Mouse (Mus musculus): ENCODE data around the gene Slpi. TPM values are rescaled to one million over a fixed set of nuclear protein-coding genes. Genes with fewer than 3 reads are reported as not detected.

Gene Slpi
- total RNA-seq (2021) = not detected
- long read RNA-seq, experiment 1 = 0 reads
- long read RNA-seq, experiment 2 = 0 reads

DNA sequence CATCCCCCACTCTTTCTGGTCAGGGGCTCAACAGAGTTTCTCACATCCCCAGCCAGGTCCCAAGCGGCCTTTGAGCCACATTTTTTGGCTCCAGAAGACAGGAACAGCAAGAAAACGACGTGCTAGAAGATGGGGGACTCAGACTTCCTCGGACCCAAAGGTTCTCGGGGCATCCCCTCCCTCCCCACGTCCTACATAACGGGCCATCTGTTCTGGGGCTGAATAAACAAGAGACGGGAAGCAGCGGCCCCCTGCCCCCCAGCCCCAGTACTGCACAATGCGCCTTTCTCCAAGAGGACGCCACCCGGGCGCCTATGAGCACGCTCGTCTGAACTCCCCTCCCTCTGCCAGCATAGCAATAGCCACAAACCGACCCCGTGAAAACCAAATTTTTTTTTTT, at the start of gene Slpi:
Gene Slpi, minus strand, starts transcription at position 76 of the 400 bp plus-strand sequence.
- DNase-seq (ENCODE audit: low spot score in 2 of 2) = peak; percentile 46 to 51
- intact Hi-C loops (cut with DNase I) = loop anchor here (5.0 kb wide), 2 partner anchors 257 to 287 kb away; no protein-coding TSS in a partner anchor

DNA sequence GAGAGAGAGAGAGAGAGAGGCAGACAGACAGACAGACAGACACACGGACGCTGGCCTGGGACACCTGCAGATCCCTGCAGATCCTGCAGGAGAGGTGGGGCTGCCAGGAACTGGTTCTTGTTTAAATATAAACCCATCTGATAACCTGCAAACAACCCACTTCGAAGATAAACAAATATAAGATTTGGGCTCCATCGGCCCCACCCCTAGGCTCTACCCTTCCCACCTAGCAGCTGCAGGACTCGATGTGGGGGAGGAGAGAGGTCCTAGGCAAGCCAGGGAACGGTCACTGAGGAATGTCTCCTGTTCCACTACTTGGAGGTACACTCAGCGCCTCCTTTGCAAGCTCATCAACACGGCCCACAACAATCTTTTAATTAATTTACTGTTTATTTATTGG, 49.4 kb upstream of the Slpi start:
- intact Hi-C loops (cut with DNase I) = no loop called here
- DNase-seq (ENCODE audit: low spot score in 2 of 2) = no peak

DNA sequence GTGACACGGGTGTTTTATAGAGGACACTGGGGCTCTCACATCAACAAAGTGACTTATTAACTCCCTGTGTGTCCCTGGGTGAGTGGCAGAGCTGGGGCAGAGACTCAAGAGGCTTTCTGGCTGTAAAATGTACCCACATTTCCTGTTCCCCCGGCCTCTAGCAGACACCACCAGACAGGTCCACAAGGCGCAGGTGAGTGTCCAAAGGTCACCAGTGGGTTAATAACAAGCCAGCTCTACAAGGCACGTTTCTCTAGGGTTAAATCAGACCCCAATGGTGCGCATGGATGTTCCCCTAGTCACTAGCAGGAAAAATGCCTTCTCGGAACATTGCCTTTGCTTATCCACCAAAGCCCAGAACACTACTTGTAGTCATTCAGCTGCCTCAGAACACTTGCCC, 48.8 kb upstream of the Slpi start:
- intact Hi-C loops (cut with DNase I) = no loop called here
- no peak for DNase-seq (ENCODE audit: low spot score in 2 of 2)

DNA sequence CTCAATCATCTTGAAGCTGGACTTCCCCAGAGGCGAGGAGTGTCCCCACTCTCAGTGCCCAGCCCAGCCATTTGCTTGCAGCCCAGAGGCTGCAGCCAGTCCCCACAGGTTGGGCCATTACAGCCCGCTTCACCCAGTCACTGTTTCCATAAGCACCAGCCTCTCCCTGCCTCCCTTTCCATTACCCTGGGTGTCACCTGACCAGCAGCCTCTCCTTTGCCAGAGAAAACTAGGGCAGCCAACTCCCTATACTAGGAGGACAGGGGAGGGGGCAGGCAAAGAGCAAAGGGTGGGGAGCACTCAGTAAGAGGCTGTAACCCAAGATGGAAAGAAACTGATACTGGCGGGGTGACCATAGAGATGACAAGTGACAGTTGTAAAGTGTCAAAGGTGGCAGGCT, 48.1 kb upstream of the Slpi start:
- no peak for DNase-seq (ENCODE audit: low spot score in 2 of 2)
- intact Hi-C loops (cut with DNase I) = no loop called here

DNA sequence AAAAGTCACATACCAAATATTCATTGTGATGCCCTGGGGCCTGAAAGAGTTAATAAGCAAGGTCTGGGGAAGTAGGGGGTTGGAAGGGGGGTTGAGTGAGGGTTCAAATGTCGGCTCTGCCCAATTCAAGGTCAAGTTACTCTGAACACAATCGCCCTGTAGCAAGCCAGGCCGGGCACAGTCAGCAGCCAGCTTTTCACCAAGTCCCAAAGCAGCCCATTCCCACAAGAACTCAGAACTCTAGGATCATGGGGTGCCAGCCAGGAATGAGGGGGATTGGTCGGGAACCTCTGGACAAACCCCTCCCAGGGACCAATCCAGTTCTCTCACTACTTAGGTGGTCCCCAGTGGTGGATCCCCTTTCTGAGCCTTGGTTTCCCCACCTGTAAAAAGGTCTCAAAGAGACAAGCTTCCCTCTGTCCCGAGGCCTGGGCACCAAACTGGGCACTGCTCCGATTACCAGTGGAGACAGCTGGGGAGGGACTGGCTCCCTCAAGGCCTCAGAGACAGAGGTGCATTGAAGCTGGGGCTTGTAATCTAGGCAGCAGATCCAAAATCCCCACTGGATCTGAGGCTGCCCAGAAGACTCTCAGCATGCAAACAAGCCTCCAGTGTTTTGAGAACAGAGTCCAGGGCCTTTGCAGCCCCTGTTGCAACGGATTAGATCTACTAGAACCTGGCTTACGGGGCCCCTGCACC, 47.5 kb upstream of the Slpi start:
- peak; percentile 21 to 32 for DNase-seq (ENCODE audit: low spot score in 2 of 2)
- intact Hi-C loops (cut with DNase I) = no loop called here

DNA sequence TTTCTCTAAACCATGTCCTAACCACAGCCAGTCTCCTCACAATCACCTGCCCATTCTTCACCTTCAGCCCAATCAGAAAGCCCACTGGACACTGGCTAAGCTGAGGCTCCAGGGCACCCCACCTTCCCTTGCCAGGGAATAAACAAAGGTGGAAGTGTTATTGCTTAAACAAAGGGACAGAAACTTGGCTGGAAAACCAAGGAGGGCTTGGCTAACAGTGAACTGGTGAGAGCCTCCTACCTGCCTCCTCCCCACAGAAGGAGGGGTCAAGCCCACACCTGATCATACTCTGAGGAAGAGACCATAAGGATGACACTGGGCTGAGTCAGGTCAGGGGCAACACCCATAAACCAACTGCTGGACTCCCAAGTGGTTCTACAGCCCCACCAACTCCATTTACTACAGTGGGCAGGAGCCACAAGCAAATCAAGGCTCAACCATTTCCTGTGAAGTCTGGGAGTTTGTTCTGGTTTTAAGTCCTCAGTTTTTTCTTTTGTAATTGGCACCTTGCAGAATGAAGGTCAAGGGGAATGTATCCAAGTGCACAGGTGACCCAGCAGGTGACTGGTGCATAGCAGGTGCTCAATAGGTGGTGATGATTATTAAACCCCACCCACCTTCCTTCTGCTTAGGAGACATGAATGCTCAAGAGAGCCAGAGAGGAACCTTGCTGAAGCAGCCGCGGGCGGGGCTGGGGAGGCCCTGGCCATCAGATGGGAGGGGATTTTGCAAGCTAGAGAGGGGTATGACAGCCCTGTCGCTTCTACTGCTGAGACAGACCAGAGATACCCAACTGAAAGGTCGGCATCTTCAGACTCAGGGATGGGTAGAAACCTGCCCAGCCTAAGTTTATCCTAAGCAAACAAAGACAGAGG, 46.6 kb upstream of the Slpi start:
- intact Hi-C loops (cut with DNase I) = no loop called here
- DNase-seq (ENCODE audit: low spot score in 2 of 2) = no peak

DNA sequence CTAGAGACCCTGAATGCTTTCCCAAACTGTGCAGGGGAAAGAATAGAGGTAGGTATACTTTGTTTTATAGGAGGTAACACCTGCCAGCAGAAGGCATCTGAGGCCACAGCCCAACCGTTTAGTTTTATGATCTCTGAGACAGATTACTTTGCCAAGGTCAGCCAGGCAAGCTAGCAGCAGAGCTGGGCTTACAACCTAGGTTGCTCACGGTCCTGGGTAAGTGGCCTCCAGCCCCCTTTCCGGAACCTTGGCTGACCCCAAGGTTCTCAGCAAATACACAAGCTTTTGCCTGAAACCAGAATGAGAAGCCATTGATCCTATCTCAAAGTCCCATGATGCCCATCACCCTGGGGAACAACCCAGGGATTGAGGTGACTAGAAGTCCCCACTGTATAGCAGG, 45.8 kb upstream of the Slpi start:
- intact Hi-C loops (cut with DNase I) = no loop called here
- DNase-seq (ENCODE audit: low spot score in 2 of 2) = no peak

DNA sequence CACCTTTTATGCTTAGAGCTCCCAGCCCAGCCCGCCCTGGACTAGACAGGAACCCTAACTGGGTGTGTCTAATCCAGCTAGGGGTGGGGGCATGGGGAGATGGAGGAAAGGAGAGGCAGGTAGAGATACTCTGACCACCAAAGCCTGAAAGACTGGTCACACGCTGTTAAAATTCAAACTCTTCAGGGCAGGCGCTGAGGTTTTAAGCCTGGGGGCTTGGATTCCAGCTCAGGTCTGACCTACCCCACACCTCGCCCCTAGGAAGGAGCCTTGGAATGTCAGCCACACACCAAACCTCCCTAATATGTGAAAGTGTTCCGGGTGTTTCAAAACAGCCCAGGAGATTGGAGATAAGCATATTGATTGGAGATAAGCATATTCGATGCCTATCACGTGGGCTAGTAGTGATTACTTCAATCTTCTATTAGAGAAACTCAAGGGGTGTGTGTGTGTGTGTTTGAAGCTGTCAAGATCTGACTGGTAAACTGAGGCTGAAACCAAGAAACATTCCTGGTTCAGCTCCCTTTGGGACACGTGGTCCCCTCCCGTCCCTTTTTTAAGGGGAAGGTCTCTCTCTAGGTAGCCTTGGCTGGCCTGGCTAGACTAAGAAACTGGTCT, 44.5 kb upstream of the Slpi start:
- DNase-seq (ENCODE audit: low spot score in 2 of 2) = no peak

DNA sequence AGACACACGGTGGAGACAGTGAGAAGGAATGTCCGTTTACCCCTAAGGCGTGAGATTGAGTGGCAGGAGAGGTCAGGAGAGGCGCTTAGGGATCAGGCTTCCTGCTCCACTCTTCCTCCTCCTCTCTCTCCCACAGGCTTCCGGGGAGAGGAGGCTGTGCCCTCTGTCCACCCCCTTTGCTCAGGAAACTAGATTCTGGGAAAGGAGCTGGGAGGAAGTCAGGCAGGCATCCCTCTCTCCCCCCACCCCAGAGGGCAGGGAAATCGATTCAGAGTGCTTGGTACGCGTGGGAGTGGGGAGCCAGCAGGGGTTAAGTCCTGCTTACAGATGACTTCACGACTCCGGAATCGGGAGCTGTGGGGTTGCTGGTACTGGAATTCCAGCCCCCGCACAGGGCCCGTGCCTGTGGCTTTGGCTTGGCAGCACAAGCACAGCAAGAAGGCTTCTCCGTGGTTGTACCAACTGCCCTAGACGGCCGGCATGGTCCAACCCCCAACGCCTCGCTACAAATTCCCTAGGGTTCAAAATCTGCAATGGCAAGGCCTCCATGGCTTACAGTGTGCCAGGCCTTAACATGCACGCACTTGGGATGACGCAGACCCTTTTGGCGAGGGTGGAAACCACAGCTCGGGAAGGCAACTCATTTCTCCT, 43.8 kb upstream of the Slpi start:
- intact Hi-C loops (cut with DNase I) = no loop called here

More for the DNA sequence above, 44.5 kb upstream of the Slpi start:
- intact Hi-C loops (cut with DNase I) = no loop called here

DNA sequence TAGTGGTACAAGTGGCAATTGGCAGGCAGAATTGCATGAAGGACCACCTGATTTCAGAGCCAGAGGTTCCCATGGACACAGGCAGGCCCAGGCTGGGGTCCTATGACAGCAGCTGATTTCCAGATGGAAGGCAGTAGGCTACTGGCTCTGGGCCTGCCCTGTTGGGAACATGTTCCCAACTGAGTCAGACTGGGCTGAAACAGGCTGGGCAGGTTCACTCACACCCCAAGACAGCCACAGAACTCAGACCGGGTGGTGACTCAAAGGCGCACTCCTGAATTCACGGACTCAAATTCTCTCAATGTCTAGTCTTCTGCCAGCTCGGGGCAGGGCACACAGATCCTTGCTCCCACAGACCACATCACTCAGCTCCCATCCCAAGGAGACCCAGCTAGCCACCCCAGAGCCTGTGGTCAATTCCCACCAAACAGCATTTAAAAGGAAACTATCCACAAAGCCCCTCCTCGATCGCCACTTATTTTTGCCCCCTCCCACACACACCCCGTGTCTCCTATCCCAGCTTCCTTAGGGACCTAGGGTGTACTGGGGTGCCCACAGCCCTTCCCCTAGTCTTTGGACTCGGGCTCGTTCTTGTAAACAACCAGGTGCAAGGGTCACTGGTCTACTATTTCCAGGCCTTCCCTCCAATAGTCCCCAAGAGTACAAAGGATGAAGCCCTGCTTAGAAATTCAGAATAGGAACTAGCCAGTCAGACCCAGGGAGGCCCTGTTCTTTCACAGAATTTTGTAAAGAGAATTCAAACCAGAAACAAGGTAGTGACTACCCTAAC, 43.0 kb upstream of the Slpi start:
- intact Hi-C loops (cut with DNase I) = no loop called here
- DNase-seq (ENCODE audit: low spot score in 2 of 2) = no peak

More for the DNA sequence above, 43.8 kb upstream of the Slpi start:
- no peak for DNase-seq (ENCODE audit: low spot score in 2 of 2)

DNA sequence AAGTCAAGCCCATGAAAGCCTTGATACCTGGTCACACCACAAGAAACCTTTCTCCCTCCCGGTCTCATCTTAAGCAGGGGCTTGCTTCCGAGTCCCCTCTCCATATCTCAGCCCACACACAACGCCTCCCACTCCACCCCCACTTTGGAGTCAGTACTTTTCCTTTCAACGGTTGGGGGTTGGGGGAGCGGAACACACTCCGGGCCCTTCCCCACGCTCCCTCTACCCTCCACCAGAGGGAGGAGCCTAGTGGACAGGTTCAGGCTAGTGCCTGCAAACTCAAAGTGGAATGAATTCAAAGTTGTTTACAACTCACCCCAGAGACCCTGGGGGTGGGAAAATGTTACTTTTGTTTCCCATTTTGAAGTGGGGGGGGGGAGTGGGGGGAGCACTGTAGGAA, 41.8 kb upstream of the Slpi start:
- intact Hi-C loops (cut with DNase I) = no loop called here
- no peak for DNase-seq (ENCODE audit: low spot score in 2 of 2)

DNA sequence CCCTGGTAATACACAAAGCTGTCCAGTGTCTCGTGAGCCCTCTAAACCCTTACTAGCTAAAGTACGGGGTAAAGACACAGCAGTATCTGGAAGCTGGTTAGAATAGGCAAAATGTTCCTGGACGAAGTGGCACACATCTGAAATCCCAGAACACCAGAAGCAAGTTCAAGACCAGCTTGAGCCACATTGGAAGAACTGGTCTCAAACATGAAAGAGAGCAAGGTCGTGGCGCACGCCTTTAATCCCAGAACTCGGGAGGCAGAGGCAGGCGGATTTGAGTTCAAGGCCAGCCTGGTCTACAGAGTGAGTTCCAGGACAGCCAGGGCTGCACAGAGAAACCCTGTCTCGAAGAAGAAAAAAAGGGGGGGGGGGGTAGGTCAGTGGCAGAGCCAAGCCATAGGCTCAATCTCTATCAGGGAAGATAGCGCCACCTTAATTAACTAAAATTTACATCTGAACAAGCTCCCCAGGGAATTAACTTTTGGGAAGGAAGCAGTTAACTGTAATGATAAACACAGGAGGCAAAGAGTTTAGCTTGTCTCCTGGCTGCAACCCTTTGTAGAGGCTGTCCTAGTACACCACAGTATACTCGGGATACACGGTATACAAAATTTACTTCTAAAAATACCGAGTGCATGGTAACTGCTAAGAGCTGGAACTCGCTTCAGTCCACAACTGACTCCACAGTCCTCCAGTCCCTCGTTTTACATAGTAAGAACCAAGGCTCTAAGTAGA, 41.2 kb upstream of the Slpi start:
- no peak for DNase-seq (ENCODE audit: low spot score in 2 of 2)
- intact Hi-C loops (cut with DNase I) = no loop called here

DNA sequence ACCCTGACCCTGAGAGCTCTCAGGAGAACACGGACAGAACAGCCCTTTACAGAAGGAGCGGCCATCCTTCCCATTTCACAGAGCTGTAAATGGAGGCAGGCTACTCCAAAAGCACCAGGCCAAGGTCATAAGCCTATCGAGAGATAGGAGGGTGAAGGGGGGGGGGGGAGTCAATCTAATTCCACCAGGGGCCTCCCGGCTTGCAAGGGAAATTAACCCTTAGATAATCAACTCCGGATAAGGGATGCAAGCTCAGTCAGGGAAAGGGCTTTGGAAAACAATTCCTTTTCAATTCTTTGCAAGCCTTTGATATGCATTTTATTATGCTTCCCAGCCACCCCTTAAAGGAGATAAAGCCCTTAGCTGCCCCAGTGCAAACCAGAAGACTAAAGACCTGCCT, 39.6 kb upstream of the Slpi start:
- DNase-seq (ENCODE audit: low spot score in 2 of 2) = no peak
- intact Hi-C loops (cut with DNase I) = no loop called here

DNA sequence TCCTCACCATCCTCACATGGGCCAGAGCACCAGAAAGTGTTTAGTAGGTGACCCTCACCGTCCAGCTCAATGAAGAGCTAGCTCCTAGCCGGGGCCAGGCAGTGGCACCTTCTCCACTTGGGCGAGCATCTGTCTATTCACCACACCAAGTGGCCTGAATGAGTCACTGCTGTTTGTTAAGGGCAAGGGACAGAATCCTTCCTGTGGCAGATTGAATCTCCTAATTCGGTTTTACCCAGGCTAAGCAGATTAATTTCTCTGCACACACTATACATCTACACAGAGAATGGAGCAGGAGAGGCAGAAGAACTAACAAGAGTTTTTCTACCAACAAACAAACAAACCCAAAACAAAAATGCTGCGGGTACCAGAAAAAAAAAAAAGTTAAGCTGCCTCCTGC, 38.1 kb upstream of the Slpi start:
- DNase-seq (ENCODE audit: low spot score in 2 of 2) = no peak
- intact Hi-C loops (cut with DNase I) = no loop called here

DNA sequence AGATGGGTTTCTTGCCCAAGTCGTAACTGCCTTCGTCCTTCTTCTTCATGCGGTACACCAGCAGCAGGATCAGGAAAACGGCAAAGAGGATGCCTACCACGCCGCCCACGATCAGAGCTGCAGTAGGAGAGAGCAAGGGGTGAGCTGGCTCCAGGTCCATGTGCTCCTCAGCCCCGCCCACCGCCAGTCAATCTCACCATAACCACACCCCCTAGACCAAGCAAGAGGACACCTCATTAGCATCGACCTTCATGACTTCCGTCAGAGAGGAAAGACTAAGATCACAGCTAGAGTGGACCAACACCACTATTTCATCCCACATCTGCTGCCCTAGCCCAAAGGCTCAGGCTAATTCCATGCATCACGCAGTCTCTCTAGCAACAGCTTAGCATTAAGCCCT, 37.2 kb upstream of the Slpi start:
- intact Hi-C loops (cut with DNase I) = no loop called here
- DNase-seq (ENCODE audit: low spot score in 2 of 2) = no peak

DNA sequence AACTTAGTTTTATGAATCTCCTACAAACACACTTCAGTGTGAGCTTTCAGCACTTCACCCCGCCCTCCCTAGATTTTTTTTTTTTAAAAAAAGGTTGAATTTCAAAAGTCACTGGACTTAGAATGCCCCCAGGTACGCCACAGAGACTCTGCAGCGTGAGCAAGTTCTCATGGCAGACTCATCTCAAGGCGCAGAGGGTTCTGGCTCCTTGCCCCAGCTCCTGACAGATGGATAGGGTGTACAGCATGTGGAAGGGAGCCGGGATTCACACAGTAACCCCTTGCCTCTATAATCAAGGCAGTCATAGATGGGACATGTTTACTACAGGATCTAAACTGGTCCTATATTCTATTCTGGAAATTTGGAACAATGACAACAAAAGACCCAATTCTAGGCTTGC, 36.5 kb upstream of the Slpi start:
- intact Hi-C loops (cut with DNase I) = no loop called here
- DNase-seq (ENCODE audit: low spot score in 2 of 2) = no peak

DNA sequence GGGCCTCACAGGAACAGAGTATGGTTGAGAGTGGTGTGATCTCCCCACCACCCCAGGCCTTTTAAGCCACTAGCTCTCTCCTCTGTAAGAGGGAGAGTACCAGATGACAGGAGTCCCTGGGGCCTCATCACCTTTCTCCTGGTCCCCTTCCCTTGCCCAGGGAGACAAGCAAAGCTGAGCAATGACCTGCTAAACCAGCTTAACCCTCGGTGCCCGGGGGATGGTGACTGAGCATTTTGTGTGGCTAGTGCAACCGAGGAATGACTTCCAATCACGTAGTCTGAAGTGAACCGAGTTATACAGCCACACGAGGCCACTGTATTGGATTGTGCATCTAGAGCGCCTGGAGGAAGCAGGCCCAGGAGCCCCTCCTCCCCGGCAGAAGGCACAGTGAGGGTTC, 35.5 kb upstream of the Slpi start:
- DNase-seq (ENCODE audit: low spot score in 2 of 2) = no peak
- intact Hi-C loops (cut with DNase I) = no loop called here

DNA sequence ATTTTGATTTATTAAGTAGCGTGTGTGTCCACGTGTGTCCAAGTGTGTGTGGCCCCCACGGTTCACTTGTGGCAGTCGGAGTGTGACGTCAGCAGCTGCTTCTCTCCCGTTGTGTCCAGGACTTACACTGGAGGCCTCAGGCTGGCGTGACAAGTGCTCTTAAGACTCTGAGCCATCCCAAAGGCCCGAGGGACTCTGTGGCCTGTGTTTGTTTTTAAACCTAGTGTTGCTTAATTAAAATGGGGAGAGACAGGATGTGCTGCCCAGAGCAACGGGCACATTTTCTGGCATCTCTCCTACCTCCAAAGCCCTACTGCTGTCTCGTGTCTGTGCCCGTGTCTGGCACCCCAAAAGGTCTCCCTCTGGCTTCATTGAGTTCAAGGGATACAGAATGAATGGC, 34.6 kb upstream of the Slpi start:
- intact Hi-C loops (cut with DNase I) = no loop called here
- peak; percentile 22 to 28 for DNase-seq (ENCODE audit: low spot score in 2 of 2)
